Mouse (Mus musculus): ENCODE data around the gene Arl4a. TPM values are rescaled to one million over a fixed set of nuclear protein-coding genes. Genes with fewer than 3 reads are reported as not detected.

The Arl4a gene
- polyA plus RNA-seq, 1 experiment from 2014 or later: 85.9 TPM

- Histone ChIP-seq H3K27me3 (no peaks in the 10 kb centered on the region), H3K4me3 (replicated peaks) (peak overlapping the region; percentile 82), H3K27ac (replicated peaks) (no peak overlapping the region), H3K36me3 (0 out of 2 replicates have a peak, but pooled peaks cover 6% of the 10 kb centered on the region), H3K9me3 (replicated peaks) (no peaks in the 10 kb centered on the region), H3K4me1 (peaks cover 9% of the 10 kb centered on the region; the same call in 1 of the 2 replicates), H3K9ac (no peak overlapping the region), H3K4me2 (replicated peaks) (peak overlapping the region; percentile 65)
- no peak for ATAC-seq (ENCODE audit: insufficient number of reproducible peaks, low FRiP score, low TSS enrichment, low read depth)
- 76% methylated on average over 4 of the region's 4 CpGs for WGBS
Observed at GRCm38 (mm10) chr12:40035506-40035905, 2.3 kb downstream of the Arl4a start.

GRCm38 (mm10) chr12:40029201-40029600 is 8.6 kb downstream of the Arl4a start:
- WGBS: 75% methylated on average over 4 of the region's 4 CpGs
- Histone ChIP-seq H3K27me3 (no peaks in the 10 kb centered on the region), H3K27ac (replicated peaks) (no peak overlapping the region), H3K9ac (no peak overlapping the region), H3K4me3 (replicated peaks) (no peak overlapping the region), H3K9me3 (replicated peaks) (no peaks in the 10 kb centered on the region; the same call in 1 of the 2 replicates), H3K4me1 (no peaks in the 10 kb centered on the region), H3K36me3 (0 out of 2 replicates have a peak, but pooled peaks cover 6% of the 10 kb centered on the region), H3K4me2 (replicated peaks) (no peak overlapping the region)
- no peak for ATAC-seq (ENCODE audit: insufficient number of reproducible peaks, low FRiP score, low TSS enrichment, low read depth)

DNA sequence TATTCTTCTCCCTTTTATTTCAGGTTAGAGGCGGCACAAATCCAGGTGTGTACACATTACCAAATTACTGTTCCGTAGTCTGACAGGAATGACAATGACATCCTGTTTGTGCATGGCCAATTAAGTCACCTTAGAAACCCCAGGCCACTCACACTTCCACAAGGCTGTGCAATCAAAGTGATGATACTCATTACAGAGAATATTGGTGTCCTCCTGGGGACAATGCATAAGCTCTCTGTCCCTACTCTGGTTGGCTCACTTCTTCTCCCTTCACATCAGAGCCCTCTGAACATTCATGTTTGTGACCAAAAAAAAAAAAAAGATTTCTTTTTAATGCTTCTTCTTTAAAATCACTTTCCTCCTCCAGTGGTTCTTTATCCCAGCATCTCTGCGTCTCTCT is 10.0 kb downstream of the Arl4a start:
- no peak overlapping the region for H3K4me3 ChIP-seq (replicated peaks)
- H3K4me2 ChIP-seq (replicated peaks): no peak overlapping the region
- H3K27me3 ChIP-seq: no peaks in the 10 kb centered on the region
- H3K9me3 ChIP-seq (replicated peaks): no peaks in the 10 kb centered on the region; the same call in 1 of the 2 replicates
- no peak overlapping the region for H3K27ac ChIP-seq (replicated peaks)
- no peak overlapping the region for H3K9ac ChIP-seq
- 0 out of 2 replicates have a peak, but pooled peaks cover 6% of the 10 kb centered on the region for H3K36me3 ChIP-seq
- no peak for ATAC-seq (ENCODE audit: insufficient number of reproducible peaks, low FRiP score, low TSS enrichment, low read depth)
- no peaks in the 10 kb centered on the region for H3K4me1 ChIP-seq
- WGBS: 78% methylated on average over 3 of the region's 3 CpGs

GRCm38 (mm10) chr12:40027444-40027843 is 10.4 kb downstream of the Arl4a start:
- Histone ChIP-seq H3K27ac (replicated peaks) (no peak overlapping the region), H3K36me3 (0 out of 2 replicates have a peak, but pooled peaks cover 3% of the 10 kb centered on the region), H3K9ac (no peak overlapping the region), H3K9me3 (replicated peaks) (no peaks in the 10 kb centered on the region; the same call in 1 of the 2 replicates), H3K4me2 (replicated peaks) (no peak overlapping the region), H3K27me3 (no peaks in the 10 kb centered on the region), H3K4me1 (no peaks in the 10 kb centered on the region), H3K4me3 (replicated peaks) (no peak overlapping the region)
- no peak for ATAC-seq (ENCODE audit: insufficient number of reproducible peaks, low FRiP score, low TSS enrichment, low read depth)
- 86% methylated on average over 3 of the region's 3 CpGs for WGBS

DNA sequence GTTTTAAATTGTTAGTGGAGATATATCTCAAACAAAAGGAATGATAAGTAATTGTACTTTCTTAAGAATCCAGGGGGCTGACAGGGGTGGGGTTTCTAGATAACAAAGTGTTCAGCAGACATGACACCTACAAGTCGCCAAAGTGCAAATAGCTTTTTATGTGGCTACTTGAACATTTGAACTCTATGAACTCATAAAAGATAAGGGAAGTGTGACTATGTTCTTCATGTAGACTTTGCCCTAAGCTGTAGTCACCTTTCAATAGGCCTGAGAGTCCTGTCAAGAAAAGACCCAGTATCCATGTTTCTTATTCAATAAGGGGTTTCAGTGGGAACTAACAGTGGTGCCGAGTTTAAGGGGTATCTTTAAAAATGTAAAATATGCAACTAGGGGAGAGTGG is 13.9 kb downstream of the Arl4a start:
- ATAC-seq (ENCODE audit: insufficient number of reproducible peaks, low FRiP score, low TSS enrichment, low read depth): no peak
- Histone ChIP-seq H3K4me3 (replicated peaks) (no peak overlapping the region), H3K9me3 (replicated peaks) (no peaks in the 10 kb centered on the region), H3K4me2 (replicated peaks) (no peak overlapping the region), H3K9ac (no peak overlapping the region), H3K36me3 (no peaks in the 10 kb centered on the region), H3K27me3 (no peaks in the 10 kb centered on the region), H3K4me1 (no peaks in the 10 kb centered on the region), H3K27ac (replicated peaks) (no peak overlapping the region)
- 78% methylated on average over 2 of the region's 2 CpGs for WGBS

DNA sequence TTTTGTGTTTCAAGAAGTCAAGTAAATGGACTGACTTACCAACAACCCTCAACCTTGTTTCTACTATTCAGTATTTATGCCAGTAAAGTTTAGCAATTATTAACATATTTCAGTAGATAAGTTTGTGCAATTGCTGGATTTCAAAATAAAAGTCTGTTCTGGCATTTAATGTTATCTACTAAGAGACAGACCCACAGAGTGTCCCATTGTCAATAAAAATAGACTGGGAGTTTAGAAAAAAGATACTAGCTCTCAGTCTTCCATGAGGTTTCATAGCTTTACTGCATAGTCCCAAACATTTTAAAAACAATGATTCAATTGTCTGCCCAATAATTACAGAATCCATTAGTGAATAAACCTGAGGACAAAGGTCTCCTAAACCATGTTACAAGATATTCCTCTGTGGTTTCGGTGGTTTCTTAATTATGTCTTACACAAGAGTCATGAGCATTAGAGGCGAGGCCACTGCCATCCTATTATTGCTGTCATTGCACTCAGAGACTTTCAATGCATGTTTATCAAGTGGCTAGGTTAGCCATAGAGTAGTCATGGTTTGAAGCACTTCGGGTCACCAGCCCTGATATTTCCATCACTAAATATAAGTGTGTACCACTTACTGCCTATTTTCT is 14.7 kb downstream of the Arl4a start:
- no peak overlapping the region for H3K9ac ChIP-seq
- no peaks in the 10 kb centered on the region for H3K27me3 ChIP-seq
- H3K36me3 ChIP-seq: no peaks in the 10 kb centered on the region
- ATAC-seq (ENCODE audit: insufficient number of reproducible peaks, low FRiP score, low TSS enrichment, low read depth): no peak
- no peak overlapping the region for H3K27ac ChIP-seq (replicated peaks)
- H3K9me3 ChIP-seq (replicated peaks): no peaks in the 10 kb centered on the region
- no peaks in the 10 kb centered on the region for H3K4me1 ChIP-seq
- no peak overlapping the region for H3K4me2 ChIP-seq (replicated peaks)
- no peak overlapping the region for H3K4me3 ChIP-seq (replicated peaks)
- 64% methylated on average over 3 of the region's 3 CpGs for WGBS

DNA sequence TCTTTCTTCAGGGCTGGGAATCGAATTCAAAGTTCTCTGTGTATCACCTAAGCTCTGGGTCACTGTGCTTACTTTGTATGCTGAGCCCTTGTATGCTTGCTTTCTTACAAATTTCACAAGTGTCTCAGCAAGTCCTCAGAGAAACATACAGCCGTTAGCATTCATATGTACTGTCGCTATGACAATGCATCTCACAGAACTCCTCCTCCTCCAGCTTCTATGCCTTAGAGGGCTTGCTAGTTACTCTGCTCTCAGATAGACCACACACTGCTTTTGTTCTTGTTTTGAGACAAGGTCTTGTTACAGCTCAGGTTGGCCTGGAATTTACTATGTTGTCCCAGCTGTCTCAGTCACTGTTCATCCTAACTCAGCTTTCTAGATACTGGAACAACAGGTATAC is 15.5 kb downstream of the Arl4a start:
- ATAC-seq (ENCODE audit: insufficient number of reproducible peaks, low FRiP score, low TSS enrichment, low read depth): no peak
- WGBS: 67% methylated on average over 3 of the region's 3 CpGs
- no peak overlapping the region for H3K4me3 ChIP-seq (replicated peaks)
- no peaks in the 10 kb centered on the region for H3K27me3 ChIP-seq
- no peak overlapping the region for H3K27ac ChIP-seq (replicated peaks)
- H3K36me3 ChIP-seq: no peaks in the 10 kb centered on the region
- no peak overlapping the region for H3K4me2 ChIP-seq (replicated peaks)
- no peaks in the 10 kb centered on the region for H3K9me3 ChIP-seq (replicated peaks)
- H3K9ac ChIP-seq: no peak overlapping the region
- H3K4me1 ChIP-seq: no peaks in the 10 kb centered on the region

DNA sequence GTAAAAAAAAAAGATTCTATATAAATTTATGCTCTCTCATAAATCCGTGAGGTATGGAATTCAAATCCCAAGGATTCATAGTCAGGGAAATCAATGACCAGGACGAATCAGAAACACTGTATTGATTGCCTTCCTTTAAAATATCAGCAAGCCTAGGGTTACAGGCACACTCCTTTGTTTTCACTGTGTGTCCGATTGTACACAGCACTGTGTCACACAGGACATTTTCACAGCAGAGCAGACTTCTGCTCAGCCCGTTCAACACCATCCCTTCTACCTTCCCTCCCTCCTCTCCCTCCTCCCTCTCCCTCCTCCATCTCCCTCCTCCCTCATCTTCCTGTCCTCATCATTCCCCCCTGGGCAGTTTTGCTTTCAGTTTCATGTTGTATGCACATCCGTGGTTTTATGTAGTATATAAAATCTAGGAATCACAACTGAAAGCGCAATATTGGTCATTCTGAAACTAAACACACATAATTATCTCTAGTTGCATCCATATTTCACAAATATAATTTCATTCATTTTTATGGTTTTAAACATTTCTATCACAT is 19.8 kb downstream of the Arl4a start:
- no peaks in the 10 kb centered on the region for H3K9me3 ChIP-seq (replicated peaks)
- WGBS: 71% methylated on average over 6 of the region's 6 CpGs
- no peaks in the 10 kb centered on the region for H3K4me1 ChIP-seq
- no peak for ATAC-seq (ENCODE audit: insufficient number of reproducible peaks, low FRiP score, low TSS enrichment, low read depth)
- no peak overlapping the region for H3K27ac ChIP-seq (replicated peaks)
- no peak overlapping the region for H3K4me3 ChIP-seq (replicated peaks)
- no peak overlapping the region for H3K4me2 ChIP-seq (replicated peaks)
- H3K9ac ChIP-seq: no peak overlapping the region
- no peaks in the 10 kb centered on the region for H3K27me3 ChIP-seq
- no peaks in the 10 kb centered on the region for H3K36me3 ChIP-seq

GRCm38 (mm10) chr12:40016648-40017460 is 21.0 kb downstream of the Arl4a start:
- H3K9ac ChIP-seq: no peak overlapping the region

GRCm38 (mm10) chr12:40016068-40016467 is 21.8 kb downstream of the Arl4a start:
- H3K4me3 ChIP-seq (replicated peaks): no peak overlapping the region
- no peak overlapping the region for H3K9ac ChIP-seq
- ATAC-seq (ENCODE audit: insufficient number of reproducible peaks, low FRiP score, low TSS enrichment, low read depth): no peak
- H3K27me3 ChIP-seq: no peaks in the 10 kb centered on the region
- H3K4me1 ChIP-seq: no peaks in the 10 kb centered on the region
- no peak overlapping the region for H3K4me2 ChIP-seq (replicated peaks)
- H3K9me3 ChIP-seq (replicated peaks): no peaks in the 10 kb centered on the region
- 85% methylated on average over 9 of the region's 9 CpGs for WGBS
- no peak overlapping the region for H3K27ac ChIP-seq (replicated peaks)
- H3K36me3 ChIP-seq: no peaks in the 10 kb centered on the region

More at GRCm38 (mm10) chr12:40016648-40017460, 21.0 kb downstream of the Arl4a start:
- H3K4me1 ChIP-seq: no peaks in the 10 kb centered on the region
- H3K9me3 ChIP-seq (replicated peaks): no peaks in the 10 kb centered on the region
- ATAC-seq (ENCODE audit: insufficient number of reproducible peaks, low FRiP score, low TSS enrichment, low read depth): peak; percentile 60; the same call in 1 of the 2 replicates
- WGBS: 33% methylated on average over 19 of the region's 19 CpGs
- peak overlapping the region; percentile 27 for H3K4me3 ChIP-seq (replicated peaks)
- peak overlapping the region; percentile 34; the same call in 1 of the 2 replicates for H3K27ac ChIP-seq (replicated peaks)
- peak overlapping the region; percentile 41 for H3K4me2 ChIP-seq (replicated peaks)
- H3K27me3 ChIP-seq: no peaks in the 10 kb centered on the region
- no peaks in the 10 kb centered on the region for H3K36me3 ChIP-seq

DNA sequence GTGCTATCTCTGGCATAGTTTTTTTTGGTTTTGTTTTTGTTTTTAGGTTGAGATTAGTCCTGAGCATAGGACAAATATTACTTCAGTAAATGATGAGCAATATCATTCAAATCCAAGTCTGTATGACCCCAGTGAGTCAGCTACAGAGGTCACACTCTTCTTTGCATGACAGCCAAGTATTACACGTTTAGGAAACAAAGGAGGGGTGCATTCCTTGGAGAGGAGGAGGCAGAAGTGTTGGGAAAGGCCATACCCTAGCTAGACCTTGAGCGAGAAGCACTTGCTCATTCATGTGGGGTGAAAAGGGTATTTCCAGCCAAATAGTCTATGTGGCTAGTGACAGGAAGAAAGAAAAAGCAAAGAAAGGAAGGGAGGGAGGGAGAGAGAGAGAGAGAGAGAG is 28.0 kb downstream of the Arl4a start:
- no peaks in the 10 kb centered on the region for H3K36me3 ChIP-seq
- H3K4me2 ChIP-seq (replicated peaks): no peak overlapping the region
- H3K9ac ChIP-seq: no peak overlapping the region
- H3K27ac ChIP-seq (replicated peaks): no peak overlapping the region
- H3K9me3 ChIP-seq (replicated peaks): no peaks in the 10 kb centered on the region
- WGBS: 53% methylated on average over 2 of the region's 2 CpGs
- no peaks in the 10 kb centered on the region for H3K4me1 ChIP-seq
- no peaks in the 10 kb centered on the region for H3K27me3 ChIP-seq
- no peak for ATAC-seq (ENCODE audit: insufficient number of reproducible peaks, low FRiP score, low TSS enrichment, low read depth)
- no peak overlapping the region for H3K4me3 ChIP-seq (replicated peaks)

All from embryonic facial prominence, embryonic 15.5 days (tissue).